Mouse (Mus musculus) heart, embryonic 12.5 days (tissue): ENCODE results near the gene Msrb3. TPM values are rescaled to one million over a fixed set of nuclear protein-coding genes. Genes with fewer than 3 reads are reported as not detected.

Experiments
- ATAC-seq: fragments of 200-750 bp; cut with Nextera tagmentation; 2 replicates; pipeline ENCODE4 v1.8.0; 2017; ENCODE audit warnings: moderate TSS enrichment, moderate library complexity; ENCODE audit not compliant: insufficient number of reproducible peaks, low FRiP score
- H3K27ac ChIP-seq: fragments of 300-500 bp; sonication (generic); 2 replicates; pipeline ENCODE4 v1.5.1; 2016; ENCODE audit warnings: mild to moderate bottlenecking, moderate library complexity; ENCODE audit not compliant: poor library complexity, severe bottlenecking
- H3K27me3 ChIP-seq: fragments of 300-500 bp; sonication (generic); replicated peaks from 2 replicates; pipeline ENCODE4 v1.6.1; 2016; ENCODE audit warnings: mild to moderate bottlenecking, moderate library complexity
- H3K36me3 ChIP-seq: fragments of 300-500 bp; sonication (generic); 2 replicates; pipeline ENCODE4 v1.6.1; 2016; ENCODE audit warnings: mild to moderate bottlenecking, moderate library complexity
- H3K4me1 ChIP-seq: fragments of 300-500 bp; sonication (generic); replicated peaks from 2 replicates; pipeline ENCODE4 v1.6.1; 2016; ENCODE audit warnings: mild to moderate bottlenecking
- H3K4me2 ChIP-seq: fragments of 300-500 bp; sonication (generic); 2 replicates; pipeline ENCODE4 v1.6.1; 2016; ENCODE audit warnings: mild to moderate bottlenecking, moderate library complexity
- H3K4me3 ChIP-seq: fragments of 300-500 bp; sonication (generic); 2 replicates; pipeline ENCODE4 v1.5.1; 2016; ENCODE audit warnings: mild to moderate bottlenecking
- H3K9ac ChIP-seq: fragments of 300-500 bp; sonication (generic); 2 replicates; pipeline ENCODE4 v1.6.1; 2016; ENCODE audit warnings: mild to moderate bottlenecking, moderate library complexity
- H3K9me3 ChIP-seq: fragments of 300-500 bp; sonication (generic); replicated peaks from 2 replicates; pipeline ENCODE4 v1.6.1; 2016; ENCODE audit warnings: mild to moderate bottlenecking, moderate library complexity
- WGBS: fragments of 180-500 bp; shearing (Covaris S2); methylation state at CpG from one replicate; pipeline ENCODE4 v1.1.7; 2016; 5-methylcytosine and 5-hydroxymethylcytosine counted together
- polyA plus RNA-seq: library from polyadenylated mRNA; unstranded; fragments of >200 nt; fragmentation: Nextera tagmentation; extraction: Ambion mirVana; gene quantifications from 2 replicates; pipeline ENCODE4 v1.2.1, GENCODE M21; 2016

The Msrb3 gene
- polyA plus RNA-seq, 1 experiment from 2014 or later = 24.1 TPM

DNA sequence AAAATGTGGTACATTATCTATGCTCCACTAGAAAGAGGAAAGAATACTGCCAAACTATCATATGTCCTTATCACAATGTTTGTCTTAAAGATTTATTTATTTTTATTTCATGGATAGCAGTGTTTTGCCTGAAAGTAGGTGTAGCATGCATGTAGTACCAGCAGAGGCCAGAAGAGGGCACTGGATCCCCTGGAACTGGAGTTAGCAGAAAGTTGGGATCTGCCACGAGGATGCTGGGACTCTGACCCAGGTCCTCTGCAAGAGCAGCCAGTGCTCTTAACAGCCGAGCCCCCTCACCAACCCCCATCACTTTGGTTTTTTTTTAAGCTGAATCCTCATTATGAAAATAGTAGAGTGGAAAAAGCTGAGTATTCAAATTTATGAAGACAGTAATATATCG is 37.7 kb downstream of the Msrb3 start:
- 76% methylated on average over 3 of the region's 3 CpGs for WGBS
- Histone ChIP-seq H3K4me1 (peaks cover 24% of the 10 kb centered on the region), H3K27ac (no peak overlapping the region)

DNA sequence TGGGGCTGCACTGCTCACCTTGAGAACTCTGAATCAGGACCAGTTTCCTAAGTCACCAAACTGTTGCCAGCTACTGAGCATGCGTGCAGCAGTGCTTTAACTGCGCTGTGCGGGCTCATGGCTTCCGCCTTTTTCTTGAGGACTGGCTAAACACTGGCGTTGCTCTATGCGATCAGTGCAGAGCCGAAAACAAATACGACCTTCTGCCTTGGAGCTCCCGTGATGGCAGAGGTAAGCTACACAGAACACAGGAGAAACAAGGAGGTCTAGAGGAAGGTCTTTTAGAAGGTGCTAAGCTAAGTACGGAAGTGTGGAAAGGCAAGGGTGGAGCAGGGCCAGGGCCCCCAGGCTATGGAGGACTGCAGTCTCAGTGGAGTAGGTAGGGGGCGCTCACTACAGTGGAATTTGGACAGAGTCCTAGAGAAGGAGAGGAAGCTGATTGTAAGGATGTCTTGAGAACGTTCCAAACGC is 41.3 kb downstream of the Msrb3 start:
- Histone ChIP-seq H3K36me3 (peaks cover 17% of the 10 kb centered on the region), H3K9ac (no peak overlapping the region), H3K4me2 (peak overlapping the region; percentile 43), H3K9me3 (no peaks in the 10 kb centered on the region), H3K27ac (peak overlapping the region; percentile 36), H3K27me3 (no peaks in the 10 kb centered on the region), H3K4me3 (peak overlapping the region; percentile 25; the same call in 1 of the 2 replicates), H3K4me1 (peaks cover 32% of the 10 kb centered on the region)
- 51% methylated on average over 13 of the region's 13 CpGs for WGBS
- peak; percentile 69; the same call in 1 of the 2 replicates for ATAC-seq

More for the DNA sequence above, 37.7 kb downstream of the Msrb3 start:
- no peaks in the 10 kb centered on the region for H3K27me3 ChIP-seq
- ATAC-seq = no peak
- no peak overlapping the region for H3K4me3 ChIP-seq
- peaks cover 11% of the 10 kb centered on the region for H3K36me3 ChIP-seq
- no peak overlapping the region for H3K9ac ChIP-seq
- H3K4me2 ChIP-seq = no peak overlapping the region
- H3K9me3 ChIP-seq = no peaks in the 10 kb centered on the region

GRCm38 (mm10) chr10:120854329-120854728 is 44.6 kb downstream of the Msrb3 start:
- peaks cover 32% of the 10 kb centered on the region for H3K4me1 ChIP-seq
- H3K27me3 ChIP-seq = no peaks in the 10 kb centered on the region
- no peak overlapping the region for H3K9ac ChIP-seq
- no peak overlapping the region for H3K4me3 ChIP-seq
- ATAC-seq = no peak
- no peak overlapping the region for H3K4me2 ChIP-seq
- H3K9me3 ChIP-seq = no peaks in the 10 kb centered on the region
- WGBS = 87% methylated on average over 10 of the region's 10 CpGs
- peaks cover 14% of the 10 kb centered on the region for H3K36me3 ChIP-seq
- no peak overlapping the region for H3K27ac ChIP-seq

DNA sequence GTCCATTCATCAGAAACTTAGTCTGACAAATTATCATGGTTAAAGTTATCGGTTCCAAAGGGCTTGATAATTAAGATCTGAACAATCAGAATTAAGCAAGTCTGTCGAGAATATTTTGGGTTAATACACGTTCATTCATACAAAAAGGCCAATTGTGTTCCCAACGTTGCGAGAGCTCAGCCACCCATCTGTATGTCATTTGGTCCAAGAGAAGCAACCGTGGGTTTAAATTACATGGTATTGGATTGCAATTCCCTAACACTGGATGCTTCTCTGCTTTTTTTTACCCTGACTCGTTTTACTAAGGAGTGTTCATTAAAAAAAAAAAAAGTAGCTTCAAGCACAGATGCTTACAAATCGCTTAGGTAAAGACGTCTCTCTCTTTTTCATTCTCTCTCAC is 45.1 kb downstream of the Msrb3 start:
- no peak overlapping the region for H3K9ac ChIP-seq
- WGBS = 80% methylated on average over 9 of the region's 9 CpGs

DNA sequence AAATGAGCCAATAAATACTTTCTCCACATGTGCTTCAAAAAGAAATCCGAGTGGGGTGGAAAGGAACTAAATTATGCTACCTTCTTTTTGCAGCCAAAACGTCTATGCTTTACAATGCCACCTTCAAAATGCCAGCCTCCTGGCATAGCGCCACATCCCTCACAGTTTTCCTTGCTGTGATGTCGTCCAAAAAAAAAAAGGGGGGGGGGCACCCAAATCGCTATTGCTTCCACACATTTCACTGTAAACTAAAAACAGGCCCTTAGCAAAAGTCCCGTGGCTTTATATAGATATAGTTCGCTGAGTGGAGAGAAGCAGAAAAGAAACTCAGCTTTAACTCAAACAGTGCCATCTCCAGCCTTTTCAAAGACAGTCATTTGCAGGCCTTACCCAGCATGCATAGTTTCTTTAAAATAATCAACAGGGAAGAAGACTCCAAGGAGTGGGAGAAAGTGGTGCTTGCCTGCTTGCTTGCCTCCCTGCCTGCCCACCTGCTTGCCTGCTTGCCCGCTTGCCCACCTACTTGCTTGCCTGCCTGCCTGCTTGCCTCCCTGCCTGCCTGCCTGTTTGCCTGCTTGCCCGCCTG is 47.6 kb downstream of the Msrb3 start:
- no peak for ATAC-seq
- peak overlapping the region; percentile 17; the same call in 1 of the 2 replicates for H3K27ac ChIP-seq
- peaks cover 35% of the 10 kb centered on the region for H3K36me3 ChIP-seq
- H3K4me2 ChIP-seq = no peak overlapping the region
- H3K9ac ChIP-seq = no peak overlapping the region
- WGBS = 73% methylated on average over 9 of the region's 9 CpGs
- no peaks in the 10 kb centered on the region for H3K27me3 ChIP-seq
- H3K4me1 ChIP-seq = peaks cover 16% of the 10 kb centered on the region
- H3K9me3 ChIP-seq = no peaks in the 10 kb centered on the region
- H3K4me3 ChIP-seq = no peak overlapping the region

More for the DNA sequence above, 45.1 kb downstream of the Msrb3 start:
- Histone ChIP-seq H3K36me3 (peaks cover 14% of the 10 kb centered on the region), H3K4me3 (no peak overlapping the region), H3K4me1 (peaks cover 28% of the 10 kb centered on the region), H3K27ac (no peak overlapping the region), H3K27me3 (no peaks in the 10 kb centered on the region), H3K4me2 (no peak overlapping the region), H3K9me3 (no peaks in the 10 kb centered on the region)
- no peak for ATAC-seq

DNA sequence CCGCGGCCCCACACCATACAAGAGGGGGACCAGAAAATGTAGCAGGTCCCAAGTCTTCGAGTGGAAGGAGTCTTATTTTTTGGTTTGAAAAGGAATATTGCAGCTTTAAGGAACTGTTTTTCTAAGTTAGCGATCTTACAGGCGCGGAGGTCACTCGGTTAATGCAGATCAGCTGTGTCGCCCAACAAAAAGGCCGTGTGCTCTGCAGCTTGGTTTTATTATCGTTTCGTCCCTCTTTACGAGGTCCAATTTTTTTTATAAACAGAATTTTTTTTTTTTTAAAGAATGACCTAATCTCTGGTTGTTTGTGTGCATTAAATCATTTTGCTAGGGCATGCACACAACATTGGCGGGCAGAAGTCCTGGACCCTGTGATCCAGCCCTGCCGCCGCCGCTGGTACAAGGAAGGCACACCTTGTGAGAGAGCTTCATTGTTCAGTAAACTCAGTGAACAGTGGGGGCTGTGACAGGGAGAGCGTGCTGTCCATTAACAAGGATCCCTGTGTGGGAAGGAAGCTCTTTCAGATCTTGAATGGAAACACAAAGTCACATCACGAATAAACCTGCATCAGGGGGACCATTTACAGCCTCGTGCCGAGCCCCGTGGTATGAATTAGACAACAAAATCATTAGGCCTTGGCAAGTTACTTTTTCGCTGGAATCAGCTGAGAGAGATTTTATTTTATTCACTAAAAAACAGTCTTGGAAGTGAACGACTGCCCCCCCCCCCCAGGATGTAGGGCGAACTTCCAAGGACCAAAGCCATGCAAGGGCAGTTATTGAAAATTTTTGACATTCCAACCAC is 48.3 kb downstream of the Msrb3 start:
- Histone ChIP-seq H3K36me3 (peaks cover 42% of the 10 kb centered on the region), H3K9ac (no peak overlapping the region), H3K4me1 (peaks cover 16% of the 10 kb centered on the region), H3K9me3 (no peaks in the 10 kb centered on the region), H3K4me3 (no peak overlapping the region), H3K27ac (no peak overlapping the region), H3K27me3 (no peaks in the 10 kb centered on the region), H3K4me2 (no peak overlapping the region)
- 79% methylated on average over 24 of the region's 24 CpGs for WGBS
- no peak for ATAC-seq

DNA sequence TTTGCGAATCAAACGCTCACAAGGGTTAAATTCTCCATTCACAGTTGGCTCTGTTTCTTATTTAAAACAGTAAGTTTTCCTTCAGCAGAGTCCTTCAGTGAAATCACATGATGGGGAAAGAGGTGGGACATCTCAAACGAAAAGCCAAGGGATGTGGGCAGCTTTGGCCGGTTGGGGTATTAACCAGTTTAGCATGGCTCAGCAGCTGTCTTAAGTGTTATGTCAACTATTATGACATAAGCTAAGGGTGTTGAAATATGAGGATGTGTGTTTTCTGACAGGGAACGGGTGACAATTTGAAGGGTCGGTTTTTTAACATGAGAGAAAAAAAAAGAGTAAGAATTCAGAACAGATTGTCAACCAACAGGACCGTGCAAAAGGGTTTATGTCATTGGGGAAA is 50.2 kb downstream of the Msrb3 start:
- H3K9me3 ChIP-seq = no peaks in the 10 kb centered on the region
- H3K36me3 ChIP-seq = peaks cover 55% of the 10 kb centered on the region
- H3K9ac ChIP-seq = no peak overlapping the region
- H3K4me1 ChIP-seq = peaks cover 16% of the 10 kb centered on the region
- H3K4me2 ChIP-seq = no peak overlapping the region
- no peak overlapping the region for H3K4me3 ChIP-seq
- no peak for ATAC-seq
- no peaks in the 10 kb centered on the region for H3K27me3 ChIP-seq
- no peak overlapping the region for H3K27ac ChIP-seq
- whole genome bisulfite sequencing = 69% methylated on average over 7 of the region's 7 CpGs

GRCm38 (mm10) chr10:120847785-120848184 is 51.1 kb downstream of the Msrb3 start:
- Histone ChIP-seq H3K9me3 (no peaks in the 10 kb centered on the region), H3K9ac (no peak overlapping the region), H3K4me1 (peaks cover 8% of the 10 kb centered on the region), H3K4me3 (no peak overlapping the region), H3K27me3 (no peaks in the 10 kb centered on the region), H3K4me2 (no peak overlapping the region), H3K27ac (no peak overlapping the region), H3K36me3 (peaks cover 61% of the 10 kb centered on the region)
- ATAC-seq = no peak
- WGBS = 68% methylated on average over 4 of the region's 4 CpGs

GRCm38 (mm10) chr10:120839966-120840365 is 58.9 kb downstream of the Msrb3 start:
- no peak for ATAC-seq
- Histone ChIP-seq H3K27ac (no peak overlapping the region), H3K4me3 (no peak overlapping the region), H3K4me2 (no peak overlapping the region), H3K36me3 (peaks cover 53% of the 10 kb centered on the region), H3K9me3 (no peaks in the 10 kb centered on the region), H3K9ac (no peak overlapping the region), H3K4me1 (no peaks in the 10 kb centered on the region), H3K27me3 (no peaks in the 10 kb centered on the region)
- WGBS = 77% methylated on average over 7 of the region's 7 CpGs

- Histone ChIP-seq H3K9ac (no peak overlapping the region), H3K27me3 (no peaks in the 10 kb centered on the region), H3K27ac (no peak overlapping the region), H3K4me1 (no peaks in the 10 kb centered on the region), H3K9me3 (no peaks in the 10 kb centered on the region), H3K4me2 (no peak overlapping the region), H3K36me3 (peaks cover 32% of the 10 kb centered on the region), H3K4me3 (no peak overlapping the region)
- no peak for ATAC-seq
- WGBS = 85% methylated on average over 1 of the region's 1 CpGs
Observed at GRCm38 (mm10) chr10:120834531-120834930, 64.4 kb downstream of the Msrb3 start.

DNA sequence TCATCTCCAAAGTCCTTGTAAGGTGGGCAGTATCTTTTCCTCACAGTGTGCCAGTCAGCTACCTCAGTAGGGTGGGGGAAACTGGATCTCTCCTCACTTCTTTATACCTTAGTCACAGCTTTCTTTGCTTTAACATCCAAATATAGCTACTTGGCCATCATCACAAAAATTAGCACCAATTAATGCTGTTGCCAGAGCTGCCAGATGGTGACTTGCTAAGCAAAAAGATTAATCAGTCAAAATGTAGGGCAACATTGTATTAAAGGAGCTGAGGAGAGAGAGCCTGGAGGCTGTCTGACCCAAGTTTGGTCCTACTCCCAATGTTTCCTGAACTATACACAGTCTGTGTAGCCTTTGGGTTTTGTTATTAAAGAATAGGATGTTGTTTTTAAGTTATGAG is 65.1 kb downstream of the Msrb3 start:
- no peak overlapping the region for H3K9ac ChIP-seq
- H3K9me3 ChIP-seq = no peaks in the 10 kb centered on the region
- H3K4me2 ChIP-seq = no peak overlapping the region
- H3K36me3 ChIP-seq = peaks cover 31% of the 10 kb centered on the region
- H3K4me1 ChIP-seq = no peaks in the 10 kb centered on the region
- no peak overlapping the region for H3K27ac ChIP-seq
- ATAC-seq = no peak
- H3K4me3 ChIP-seq = no peak overlapping the region
- no peaks in the 10 kb centered on the region for H3K27me3 ChIP-seq
